Mouse (Mus musculus) ES-E14 (cell line): Measurements from ENCODE around the gene Trmt44.

Experiments used
- CHD2 ChIP-seq: IDR thresholded peaks from 2 replicates; pipeline ENCODE4 v1.6.1; 2014; ENCODE audit warnings: mild to moderate bottlenecking, low read depth, low read length, inconsistent platforms
- HCFC1 ChIP-seq: IDR thresholded peaks from 2 replicates; pipeline ENCODE4 v1.6.1; 2012; ENCODE audit warnings: low read length, inconsistent platforms, borderline replicate concordance; ENCODE audit not compliant: insufficient read depth
- ZC3H11A ChIP-seq: IDR thresholded peaks from 2 replicates; pipeline ENCODE4 v1.6.1; 2012; ENCODE audit warnings: low read depth, mild to moderate bottlenecking, inconsistent platforms, low read length, borderline replicate concordance

DNA sequence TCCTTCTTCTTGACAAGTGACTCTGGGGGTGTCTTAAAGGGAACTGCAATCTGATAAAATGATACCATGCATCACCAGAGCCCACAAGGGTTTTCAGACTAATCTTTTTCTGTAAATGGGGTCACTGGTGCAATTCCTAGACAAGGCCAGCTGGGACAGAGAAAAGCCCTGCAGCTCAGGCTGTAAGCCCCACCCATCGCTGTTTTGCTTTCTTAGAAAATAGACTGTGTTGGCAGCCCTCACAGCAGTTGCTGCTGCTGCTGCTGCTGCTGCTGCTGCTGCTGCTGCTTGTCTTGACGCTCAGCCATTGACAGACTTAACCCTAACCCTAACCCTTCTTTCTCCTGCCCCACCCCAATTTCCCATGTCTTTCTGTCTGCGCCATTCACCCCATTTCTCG, 35.3 kb downstream of the Trmt44 start:
- TF ChIP-seq CHD2: no peak
- TF ChIP-seq ZC3H11A: no peak
- no peak for TF ChIP-seq HCFC1
